Mouse (Mus musculus): ENCODE results near the gene Car5b. TPM values are rescaled to one million over a fixed set of nuclear protein-coding genes. Genes with fewer than 3 reads are reported as not detected.

Car5b gene
- polyA plus RNA-seq, 1 experiment from 2014 or later = 0.49 TPM

DNA sequence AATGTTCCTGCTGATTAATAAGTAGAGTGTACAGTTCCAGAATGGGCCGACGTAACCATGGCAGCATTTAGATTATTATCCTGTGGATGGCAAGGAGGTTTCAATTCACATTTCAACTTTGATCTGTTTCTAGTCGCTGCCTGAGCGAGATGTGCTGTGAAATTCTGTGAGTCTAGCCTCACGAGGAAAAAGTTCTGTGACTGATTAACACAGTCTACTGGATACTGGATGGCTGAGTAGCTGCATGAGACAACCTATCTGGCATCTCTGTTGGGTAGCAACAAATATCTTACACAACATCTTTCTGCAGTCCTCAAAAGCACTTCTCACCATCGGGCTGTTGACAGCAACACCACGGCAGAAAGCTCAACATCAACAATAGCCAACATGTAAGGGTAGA is 4.7 kb upstream of the Car5b start:
- Histone ChIP-seq H3K27ac (replicated peaks) (no peak overlapping the region), H3K36me3 (no peaks in the 10 kb centered on the region), H3K4me1 (replicated peaks) (no peaks in the 10 kb centered on the region), H3K9me3 (no peaks in the 10 kb centered on the region), H3K9ac (no peak overlapping the region), H3K4me3 (no peak overlapping the region), H3K27me3 (no peaks in the 10 kb centered on the region), H3K4me2 (no peak overlapping the region)
- 90% methylated on average over 7 of the region's 7 CpGs for WGBS
- ATAC-seq (ENCODE audit: low FRiP score, low read depth) = no peak

DNA sequence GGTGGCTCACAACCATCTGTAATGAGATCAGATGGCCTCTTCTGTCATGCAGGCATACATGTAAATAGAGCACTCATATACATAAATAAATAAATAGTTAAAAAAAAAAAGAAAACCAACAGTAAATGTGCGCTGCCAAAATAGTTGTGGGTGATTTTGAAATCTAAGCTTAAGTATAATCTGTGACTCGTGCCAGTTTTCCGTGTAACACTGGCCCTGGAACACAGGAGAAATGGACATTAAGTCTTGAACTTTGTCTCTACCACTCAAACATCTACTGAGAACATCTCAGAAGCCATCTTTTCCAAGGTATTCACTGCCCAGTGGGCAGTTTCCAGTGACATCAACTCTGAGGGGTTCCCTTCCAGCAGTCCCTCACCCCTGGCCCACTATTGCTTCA is 12.2 kb downstream of the Car5b start:
- Histone ChIP-seq H3K9ac (no peak overlapping the region), H3K4me2 (no peak overlapping the region), H3K27me3 (0 out of 2 replicates have a peak, but pooled peaks cover 3% of the 10 kb centered on the region), H3K4me3 (no peak overlapping the region), H3K9me3 (no peaks in the 10 kb centered on the region), H3K36me3 (no peaks in the 10 kb centered on the region), H3K27ac (replicated peaks) (no peak overlapping the region), H3K4me1 (replicated peaks) (no peaks in the 10 kb centered on the region)
- no peak for ATAC-seq (ENCODE audit: low FRiP score, low read depth)
- WGBS = 92% methylated on average over 3 of the region's 3 CpGs

DNA sequence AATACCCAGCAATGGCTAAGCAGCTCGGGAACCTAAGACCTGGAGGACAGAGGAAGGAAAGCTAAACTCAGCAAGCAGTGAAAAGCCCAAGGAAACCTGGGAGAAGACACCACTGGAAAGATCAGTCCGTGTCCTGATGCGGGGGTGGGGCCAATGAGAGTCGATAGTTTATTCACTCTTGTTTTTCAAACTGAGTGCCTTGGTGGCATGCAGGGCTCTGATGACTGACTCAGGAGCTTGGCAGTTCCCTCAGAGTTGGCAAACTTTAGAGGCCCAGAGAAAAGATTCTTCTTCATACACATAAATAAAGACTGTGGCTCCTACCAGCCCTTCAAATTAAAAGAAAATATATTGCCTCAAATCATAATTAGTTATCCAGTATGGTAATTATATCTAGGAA is 12.8 kb downstream of the Car5b start:
- H3K4me2 ChIP-seq = no peak overlapping the region
- no peak overlapping the region for H3K4me3 ChIP-seq
- H3K4me1 ChIP-seq (replicated peaks) = no peaks in the 10 kb centered on the region
- no peak overlapping the region for H3K9ac ChIP-seq
- H3K36me3 ChIP-seq = no peaks in the 10 kb centered on the region
- H3K27me3 ChIP-seq = 0 out of 2 replicates have a peak, but pooled peaks cover 3% of the 10 kb centered on the region
- ATAC-seq (ENCODE audit: low FRiP score, low read depth) = no peak
- H3K27ac ChIP-seq (replicated peaks) = no peak overlapping the region
- H3K9me3 ChIP-seq = no peaks in the 10 kb centered on the region
- 76% methylated on average over 4 of the region's 4 CpGs for WGBS

DNA sequence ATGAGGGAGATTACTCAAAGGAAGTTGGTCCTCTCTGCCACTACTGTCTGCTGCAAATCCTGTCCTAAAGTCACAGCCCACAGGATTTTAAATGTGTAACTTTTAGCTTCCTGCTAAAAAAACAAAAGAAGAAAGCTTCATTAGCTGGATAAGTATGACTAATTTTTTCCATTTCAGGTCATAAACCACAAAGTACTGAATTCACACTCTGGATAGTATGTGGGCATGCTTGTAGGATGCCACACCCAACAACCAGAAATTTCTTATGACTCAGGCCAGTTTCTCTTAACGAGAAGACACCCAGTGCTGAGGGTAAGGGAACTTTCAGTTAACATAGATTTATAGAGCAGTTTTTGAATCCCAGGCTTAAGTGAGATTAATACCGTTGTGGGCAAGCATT is 14.5 kb downstream of the Car5b start:
- Histone ChIP-seq H3K27ac (replicated peaks) (no peak overlapping the region), H3K4me2 (no peak overlapping the region), H3K36me3 (no peaks in the 10 kb centered on the region), H3K9ac (no peak overlapping the region), H3K4me3 (no peak overlapping the region), H3K4me1 (replicated peaks) (no peaks in the 10 kb centered on the region), H3K9me3 (no peaks in the 10 kb centered on the region), H3K27me3 (0 out of 2 replicates have a peak, but pooled peaks cover 3% of the 10 kb centered on the region)
- no peak for ATAC-seq (ENCODE audit: low FRiP score, low read depth)
- WGBS = 78% methylated on average over 2 of the region's 2 CpGs

DNA sequence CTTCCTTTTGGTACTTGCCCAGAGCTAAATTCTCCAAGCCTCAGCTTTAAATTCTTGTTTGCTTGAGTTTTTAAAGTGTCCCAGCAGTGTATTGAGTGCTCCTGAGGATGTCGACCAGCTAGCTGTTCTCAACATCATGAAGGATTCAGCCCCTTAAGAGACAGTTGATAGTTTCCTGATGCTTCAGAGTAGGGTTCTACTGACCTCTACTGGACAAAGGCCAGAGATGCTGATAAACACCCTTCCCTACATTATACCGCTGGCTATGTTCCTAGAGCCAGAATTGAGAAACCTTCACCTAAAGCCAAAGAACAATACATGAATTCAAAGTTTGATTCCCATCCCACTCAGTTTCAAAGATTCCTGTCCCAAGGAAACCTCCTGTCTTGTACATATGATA is 23.0 kb downstream of the Car5b start:
- H3K4me3 ChIP-seq = no peak overlapping the region
- H3K9me3 ChIP-seq = no peaks in the 10 kb centered on the region
- no peak overlapping the region for H3K4me2 ChIP-seq
- H3K36me3 ChIP-seq = no peaks in the 10 kb centered on the region
- no peaks in the 10 kb centered on the region for H3K4me1 ChIP-seq (replicated peaks)
- WGBS = 31% methylated on average over 2 of the region's 2 CpGs
- H3K27me3 ChIP-seq = no peaks in the 10 kb centered on the region
- peak; percentile 66 for ATAC-seq (ENCODE audit: low FRiP score, low read depth)
- no peak overlapping the region for H3K9ac ChIP-seq
- no peak overlapping the region for H3K27ac ChIP-seq (replicated peaks)

DNA sequence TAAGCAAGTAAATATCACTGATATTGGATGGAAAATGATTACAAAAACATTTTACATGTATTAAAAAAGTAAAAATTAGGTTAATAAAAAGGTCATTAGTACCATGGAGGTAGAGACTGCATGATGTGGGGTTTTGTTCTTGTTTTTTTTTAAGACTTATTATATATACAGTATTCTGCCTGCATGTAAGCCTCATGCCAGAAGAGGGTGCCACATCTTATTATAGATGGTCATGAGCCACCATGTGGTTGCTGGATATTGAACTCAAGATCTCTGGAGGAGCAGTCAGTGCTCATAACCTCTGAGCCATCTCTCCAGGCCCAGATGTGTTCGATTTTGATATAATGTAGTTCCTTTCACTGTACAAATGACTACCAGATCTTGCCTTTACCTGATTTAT is 27.9 kb downstream of the Car5b start:
- no peak overlapping the region for H3K4me3 ChIP-seq
- no peaks in the 10 kb centered on the region for H3K9me3 ChIP-seq
- ATAC-seq (ENCODE audit: low FRiP score, low read depth) = no peak
- H3K36me3 ChIP-seq = no peaks in the 10 kb centered on the region
- no peak overlapping the region for H3K9ac ChIP-seq
- H3K4me2 ChIP-seq = no peak overlapping the region
- WGBS = 77% methylated on average over 1 of the region's 1 CpGs
- H3K27me3 ChIP-seq = no peaks in the 10 kb centered on the region
- H3K27ac ChIP-seq (replicated peaks) = no peak overlapping the region
- H3K4me1 ChIP-seq (replicated peaks) = no peaks in the 10 kb centered on the region

DNA sequence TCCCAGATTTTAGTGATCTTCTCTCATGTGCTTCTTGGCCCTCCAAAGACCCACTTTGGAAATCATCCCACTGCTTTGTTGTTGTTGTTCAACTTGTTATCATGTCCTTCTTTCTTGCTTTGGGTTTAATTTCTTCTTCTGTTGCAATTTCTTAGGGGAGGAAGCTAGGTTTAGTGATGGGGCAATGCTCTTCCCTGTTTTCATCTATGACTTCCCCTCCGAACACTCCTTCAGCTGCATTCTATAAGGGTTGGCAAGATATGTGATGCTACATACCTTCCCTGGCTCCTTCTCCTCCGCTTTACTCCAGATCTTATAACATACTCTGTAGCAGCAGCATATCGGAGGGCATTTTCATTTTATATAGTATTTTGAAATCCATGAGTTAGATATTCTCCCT is 31.0 kb downstream of the Car5b start:
- no peaks in the 10 kb centered on the region for H3K4me1 ChIP-seq (replicated peaks)
- H3K9ac ChIP-seq = no peak overlapping the region
- 88% methylated on average over 3 of the region's 3 CpGs for WGBS
- H3K4me2 ChIP-seq = no peak overlapping the region
- no peaks in the 10 kb centered on the region for H3K27me3 ChIP-seq
- H3K4me3 ChIP-seq = no peak overlapping the region
- no peaks in the 10 kb centered on the region for H3K9me3 ChIP-seq
- no peak overlapping the region for H3K27ac ChIP-seq (replicated peaks)
- H3K36me3 ChIP-seq = no peaks in the 10 kb centered on the region
- ATAC-seq (ENCODE audit: low FRiP score, low read depth) = no peak

DNA sequence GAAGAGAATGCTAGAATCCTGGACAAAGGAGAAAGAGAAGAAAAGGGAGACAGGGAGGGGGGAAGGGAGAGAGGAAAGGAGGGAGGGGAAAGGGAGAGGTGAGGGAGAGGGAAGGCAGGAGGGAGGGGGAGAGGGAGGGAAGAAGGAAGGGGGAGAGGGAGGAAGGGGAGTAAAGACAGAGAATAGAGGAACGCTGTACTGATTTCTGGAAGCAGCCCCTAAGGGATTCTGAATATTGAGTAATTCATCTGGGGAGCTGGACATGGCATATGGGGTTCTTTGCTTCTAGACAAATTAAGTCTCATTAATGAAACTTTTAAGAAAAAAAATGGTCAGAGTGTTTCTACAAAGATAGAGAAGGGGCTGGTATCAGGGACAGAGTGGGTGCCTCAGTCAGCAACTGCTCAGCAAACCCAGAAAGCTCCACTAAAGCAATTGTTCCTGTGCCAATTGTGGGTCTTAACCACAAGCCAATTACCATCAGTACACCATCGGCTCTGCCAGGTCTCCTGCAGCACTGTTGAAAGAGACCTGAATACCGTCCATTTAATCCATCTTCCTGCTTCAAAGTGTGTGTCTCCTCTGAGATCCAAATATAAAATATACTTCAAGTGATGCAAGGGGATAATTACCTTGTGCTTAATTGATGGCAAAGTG is 40.0 kb downstream of the Car5b start:
- Histone ChIP-seq H3K9ac (no peak overlapping the region), H3K4me3 (no peak overlapping the region), H3K9me3 (no peaks in the 10 kb centered on the region), H3K36me3 (no peaks in the 10 kb centered on the region), H3K4me1 (replicated peaks) (no peaks in the 10 kb centered on the region), H3K27ac (replicated peaks) (no peak overlapping the region), H3K4me2 (no peak overlapping the region), H3K27me3 (no peaks in the 10 kb centered on the region)
- WGBS = 46% methylated on average over 3 of the region's 3 CpGs
- no peak for ATAC-seq (ENCODE audit: low FRiP score, low read depth)

DNA sequence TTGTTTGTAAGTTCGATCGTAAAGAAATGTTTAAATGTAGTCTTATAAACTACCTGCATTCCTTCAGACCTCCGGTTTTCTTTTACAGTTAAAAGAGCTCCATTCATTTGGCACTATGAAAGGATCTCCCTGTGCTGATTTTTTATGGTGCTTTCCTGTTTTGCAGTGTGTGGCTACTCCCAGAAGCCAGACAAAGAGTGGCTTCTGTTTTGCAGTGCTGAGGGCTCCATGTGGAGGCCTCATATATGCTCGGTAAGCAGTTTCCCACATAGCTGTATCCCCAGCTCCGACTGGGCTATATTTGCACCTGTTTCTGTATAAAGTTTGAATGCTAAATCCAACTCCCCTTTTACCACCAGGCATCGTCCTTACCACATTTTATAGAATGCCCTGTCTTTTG is 45.7 kb downstream of the Car5b start:
- H3K27ac ChIP-seq (replicated peaks) = no peak overlapping the region
- no peaks in the 10 kb centered on the region for H3K4me1 ChIP-seq (replicated peaks)
- no peaks in the 10 kb centered on the region for H3K36me3 ChIP-seq
- no peak overlapping the region for H3K4me2 ChIP-seq
- no peak for ATAC-seq (ENCODE audit: low FRiP score, low read depth)
- no peak overlapping the region for H3K4me3 ChIP-seq
- 75% methylated on average over 6 of the region's 6 CpGs for WGBS
- no peaks in the 10 kb centered on the region for H3K27me3 ChIP-seq
- no peak overlapping the region for H3K9ac ChIP-seq
- no peaks in the 10 kb centered on the region for H3K9me3 ChIP-seq

DNA sequence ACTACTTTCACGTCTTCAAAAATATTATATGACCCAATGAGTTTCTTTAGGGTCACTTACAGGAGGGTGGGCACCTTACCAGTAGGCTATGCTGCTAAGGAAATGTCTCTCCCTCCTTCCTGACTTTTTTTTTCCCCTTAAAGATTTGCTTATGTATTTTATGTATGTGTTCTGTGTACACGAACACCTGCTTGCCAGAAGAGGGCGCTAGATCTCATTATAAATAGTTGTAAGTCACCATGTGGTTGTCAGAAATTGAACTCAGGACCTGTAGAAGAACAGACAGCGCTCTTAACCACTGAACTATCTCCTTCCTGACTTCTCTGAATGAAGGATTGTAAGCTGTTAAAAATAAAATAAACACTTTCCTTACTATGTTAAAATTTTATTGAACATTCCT is 46.3 kb downstream of the Car5b start:
- no peaks in the 10 kb centered on the region for H3K9me3 ChIP-seq
- no peak for ATAC-seq (ENCODE audit: low FRiP score, low read depth)
- WGBS = 51% methylated on average over 4 of the region's 4 CpGs
- no peak overlapping the region for H3K4me3 ChIP-seq
- no peak overlapping the region for H3K4me2 ChIP-seq
- no peaks in the 10 kb centered on the region for H3K36me3 ChIP-seq
- no peaks in the 10 kb centered on the region for H3K4me1 ChIP-seq (replicated peaks)
- no peaks in the 10 kb centered on the region for H3K27me3 ChIP-seq
- H3K9ac ChIP-seq = no peak overlapping the region
- H3K27ac ChIP-seq (replicated peaks) = no peak overlapping the region

DNA sequence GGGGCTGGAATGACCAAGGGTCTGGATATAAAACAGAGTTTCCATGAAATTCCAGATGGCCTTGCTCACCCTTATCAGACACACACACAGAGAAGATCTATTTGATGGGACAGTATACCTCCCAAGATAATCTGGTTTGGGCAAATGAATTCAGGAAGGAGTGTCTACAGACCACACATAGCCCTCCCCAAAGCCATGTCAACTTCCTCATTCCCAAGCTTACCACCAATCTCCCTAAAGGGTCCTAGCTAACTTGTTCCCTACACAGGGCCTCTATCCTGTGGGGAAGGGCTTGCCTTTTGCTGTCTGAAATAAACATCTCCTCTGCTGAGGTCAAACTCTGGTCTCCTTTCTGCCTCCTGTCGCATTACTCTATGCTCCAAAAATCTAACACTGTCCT is 46.7 kb downstream of the Car5b start:
- H3K27me3 ChIP-seq = no peaks in the 10 kb centered on the region
- no peak for ATAC-seq (ENCODE audit: low FRiP score, low read depth)
- H3K4me1 ChIP-seq (replicated peaks) = no peaks in the 10 kb centered on the region
- H3K36me3 ChIP-seq = no peaks in the 10 kb centered on the region
- H3K9ac ChIP-seq = no peak overlapping the region
- no peak overlapping the region for H3K27ac ChIP-seq (replicated peaks)
- WGBS = 96% methylated on average over 1 of the region's 1 CpGs
- H3K4me2 ChIP-seq = no peak overlapping the region
- H3K9me3 ChIP-seq = no peaks in the 10 kb centered on the region
- H3K4me3 ChIP-seq = no peak overlapping the region

DNA sequence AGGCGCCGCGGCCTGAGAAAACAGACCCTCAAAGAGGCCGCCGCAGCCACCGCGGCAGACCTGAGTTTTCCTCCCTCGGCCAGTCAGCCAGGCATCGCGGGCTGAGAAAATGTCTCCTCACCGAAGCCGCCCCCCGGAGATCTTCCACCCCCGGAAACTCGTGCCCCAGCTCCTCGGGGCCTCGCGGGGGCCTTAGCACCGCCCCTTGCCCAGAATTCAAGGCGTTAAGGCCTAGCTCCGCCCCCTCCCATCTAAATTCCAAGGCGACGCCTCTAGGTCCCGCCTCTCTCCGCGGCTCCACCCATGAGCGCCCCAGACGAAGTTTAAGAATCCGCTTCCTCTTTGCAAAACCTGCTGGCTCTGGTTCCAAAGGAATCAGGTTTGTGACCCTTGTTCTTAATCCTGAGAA is 69.3 kb downstream of the Car5b start, which contains the start of gene Zrsr2:
Zrsr2 (minus strand) TSS at position 195 of the 409 bp plus-strand sequence.
- peak; percentile 96 for ATAC-seq (ENCODE audit: low FRiP score, low read depth)
- Histone ChIP-seq H3K4me2 (peak within 1 kb of the TSS; percentile 53), H3K4me1 (replicated peaks) (peaks cover 5% of the 10 kb centered on the region; the same call in 1 of the 2 replicates), H3K36me3 (peaks cover 5% of the 10 kb centered on the region), H3K9ac (peak within 1 kb of the TSS; percentile 84), H3K27ac (replicated peaks) (peak within 1 kb of the TSS; percentile 95), H3K9me3 (no peaks in the 10 kb centered on the region), H3K4me3 (peak within 1 kb of the TSS; percentile 79), H3K27me3 (no peaks in the 10 kb centered on the region)
- 13% methylated on average over 28 of the region's 29 CpGs for WGBS

All from hindbrain, embryonic 15.5 days (tissue).